Mouse (Mus musculus): ENCODE data around the gene Mical2.

The Mical2 gene

DNA sequence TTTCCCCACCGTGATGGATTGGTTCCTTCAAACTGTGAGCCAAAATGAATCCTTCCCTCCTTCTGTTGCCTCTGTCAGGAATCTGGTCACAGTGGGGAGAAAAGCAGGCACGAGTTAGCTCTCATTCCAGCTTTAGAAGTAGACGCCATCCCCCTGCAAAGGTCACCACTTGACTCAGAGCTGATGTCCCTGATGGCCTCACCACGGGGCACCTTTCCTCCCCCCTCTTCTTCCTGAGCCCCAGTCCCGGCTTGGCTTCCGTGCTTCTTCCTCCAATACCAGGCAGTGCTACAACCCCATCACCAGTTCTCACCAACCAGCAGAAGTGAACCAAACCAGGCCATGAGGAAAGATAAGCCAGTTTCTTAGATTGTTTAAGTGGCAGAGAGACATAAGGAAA is 16.9 kb downstream of the Mical2 start:
- DNase-seq (ENCODE audit: low read depth): no peak

GRCm38 (mm10) chr7:112244071-112244470 is 18.4 kb downstream of the Mical2 start:
- DNase-seq (ENCODE audit: low read depth): no peak

- no peak for DNase-seq (ENCODE audit: low read depth)
These were observed 19.0 kb downstream of the Mical2 start for GRCm38 (mm10) chr7:112244683-112245082.

DNA sequence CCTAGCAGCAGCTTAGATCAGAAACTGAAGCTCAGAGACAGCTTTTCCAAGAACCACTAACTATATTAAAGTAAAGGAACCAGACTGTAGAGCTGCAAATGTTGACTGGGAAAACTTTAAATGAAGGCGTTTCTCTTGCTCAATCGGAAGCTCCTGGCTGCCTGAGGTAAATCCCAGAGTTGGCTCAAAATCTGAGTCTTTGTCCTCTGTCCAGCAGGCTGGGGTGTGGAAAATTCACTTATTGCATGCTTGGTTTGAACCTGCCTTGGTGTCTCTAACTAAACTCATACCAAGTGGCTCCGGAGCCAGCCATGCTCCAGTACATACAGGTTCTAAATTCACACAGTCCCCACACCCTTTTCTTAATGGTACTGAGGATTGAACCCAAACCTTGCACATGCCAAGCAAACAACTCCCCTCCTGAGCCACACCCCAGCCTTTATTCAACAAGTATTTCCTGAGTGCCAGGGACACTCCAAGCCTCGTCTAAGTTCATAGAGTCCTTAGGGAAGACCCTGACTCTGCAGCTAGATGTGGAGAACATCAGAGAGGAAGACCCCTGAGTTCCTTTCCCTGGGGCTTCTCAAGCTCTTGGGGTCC is 20.3 kb downstream of the Mical2 start:
- DNase-seq (ENCODE audit: low read depth): no peak

GRCm38 (mm10) chr7:112246442-112246841 is 20.8 kb downstream of the Mical2 start:
- no peak for DNase-seq (ENCODE audit: low read depth)

- no peak for DNase-seq (ENCODE audit: low read depth)
These were observed 22.2 kb downstream of the Mical2 start for GRCm38 (mm10) chr7:112247890-112248289.

- DNase-seq (ENCODE audit: low read depth): no peak
These were observed 23.8 kb downstream of the Mical2 start for GRCm38 (mm10) chr7:112249476-112249875.

- no peak for DNase-seq (ENCODE audit: low read depth)
These were observed 26.4 kb downstream of the Mical2 start for GRCm38 (mm10) chr7:112252065-112252464.

DNA sequence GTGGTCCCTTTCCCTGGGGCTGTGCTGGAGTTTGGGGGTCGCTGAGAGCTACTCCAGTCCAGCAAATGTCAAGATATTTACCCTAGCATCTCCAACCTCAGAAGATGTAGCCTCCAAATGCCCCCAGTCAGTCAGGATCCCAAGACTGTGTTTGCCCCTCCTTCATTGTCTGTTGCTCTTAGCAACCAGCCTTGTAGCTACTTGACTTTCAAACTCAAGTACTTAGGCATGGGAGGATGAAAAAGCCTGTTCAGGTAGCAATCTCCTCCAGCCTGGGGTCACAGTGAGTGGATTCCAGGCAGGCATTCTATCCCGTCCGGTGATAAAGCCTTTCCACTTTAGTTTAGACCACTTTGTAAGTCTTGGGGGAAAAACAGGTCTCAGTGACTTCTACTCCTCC is 28.6 kb downstream of the Mical2 start:
- DNase-seq (ENCODE audit: low read depth): no peak

- no peak for DNase-seq (ENCODE audit: low read depth)
These were observed 29.7 kb downstream of the Mical2 start for GRCm38 (mm10) chr7:112255248-112255866.

DNA sequence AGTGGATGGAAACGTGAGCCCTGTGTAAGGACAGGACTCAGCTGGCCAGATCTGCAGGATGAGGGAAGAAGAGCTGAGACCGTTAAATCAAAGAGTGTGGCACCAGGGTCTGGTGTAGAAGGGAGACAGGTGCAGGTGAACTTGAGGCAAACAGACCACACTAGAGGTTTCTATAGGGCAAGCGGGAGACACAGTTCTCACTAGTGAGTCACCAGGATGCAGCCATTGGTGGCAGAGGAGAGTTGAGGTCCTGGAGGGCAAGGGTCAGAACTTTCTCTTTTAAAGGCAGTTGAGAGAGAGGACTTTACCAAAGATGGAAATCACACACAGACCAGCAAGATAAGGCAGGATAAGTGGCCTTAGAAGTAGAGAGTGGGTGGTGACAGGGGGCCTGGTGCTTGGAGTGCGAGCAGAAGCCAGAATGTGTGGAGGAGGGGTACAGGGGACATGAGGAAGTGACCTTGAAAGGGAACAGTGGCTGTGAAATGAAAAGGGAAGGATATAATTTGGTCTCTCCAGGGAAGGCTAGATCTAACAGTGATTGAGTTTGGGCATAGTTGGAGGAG is 32.8 kb downstream of the Mical2 start:
- DNase-seq (ENCODE audit: low read depth): no peak

DNA sequence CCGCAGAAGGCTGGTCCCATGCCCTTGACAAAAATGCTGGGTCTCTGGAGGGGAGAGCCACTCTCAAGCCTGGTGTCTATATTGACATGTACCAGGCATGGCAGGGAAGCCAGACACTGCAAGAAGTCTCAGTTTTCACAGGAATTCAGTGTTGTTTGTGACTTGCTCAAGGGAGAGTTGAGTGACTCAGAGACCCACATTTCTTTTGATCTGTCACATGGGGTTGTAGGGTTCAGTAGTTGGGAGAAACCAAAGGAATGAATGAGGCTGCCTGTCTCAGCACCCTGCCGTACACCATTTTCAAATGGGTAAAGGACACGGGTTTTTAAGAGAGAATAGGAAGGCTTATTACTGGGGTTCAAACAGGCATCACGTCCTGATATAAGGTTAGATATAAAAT is 33.6 kb downstream of the Mical2 start:
- no peak for DNase-seq (ENCODE audit: low read depth)

DNA sequence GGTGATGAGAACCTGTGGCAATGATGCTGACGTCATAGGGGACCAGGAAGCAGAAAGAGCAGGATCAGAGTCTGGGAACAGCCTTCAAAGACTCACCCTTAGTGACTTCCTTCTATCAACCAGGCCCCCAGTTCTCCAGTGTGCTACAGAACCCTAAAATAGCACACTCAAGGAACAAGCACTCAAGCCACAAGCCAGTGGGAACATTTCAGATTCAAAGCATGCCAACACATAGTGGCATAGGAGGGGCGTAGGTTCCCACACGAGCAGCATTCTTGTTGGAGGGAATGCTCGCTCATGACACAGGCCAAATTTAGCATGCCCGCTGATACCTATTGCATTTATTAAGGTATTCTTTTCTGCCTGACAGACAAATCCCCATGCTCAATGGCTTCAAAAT is 35.5 kb downstream of the Mical2 start:
- no peak for DNase-seq (ENCODE audit: low read depth)

- no peak for DNase-seq (ENCODE audit: low read depth)
These were observed 41.6 kb downstream of the Mical2 start for GRCm38 (mm10) chr7:112267266-112267665.

- DNase-seq (ENCODE audit: low read depth): no peak
These were observed 43.2 kb downstream of the Mical2 start for GRCm38 (mm10) chr7:112268761-112269425.

GRCm38 (mm10) chr7:112270870-112271269 is 45.2 kb downstream of the Mical2 start:
- DNase-seq (ENCODE audit: low read depth): no peak

GRCm38 (mm10) chr7:112271627-112272026 is 46.0 kb downstream of the Mical2 start:
- no peak for DNase-seq (ENCODE audit: low read depth)

DNA sequence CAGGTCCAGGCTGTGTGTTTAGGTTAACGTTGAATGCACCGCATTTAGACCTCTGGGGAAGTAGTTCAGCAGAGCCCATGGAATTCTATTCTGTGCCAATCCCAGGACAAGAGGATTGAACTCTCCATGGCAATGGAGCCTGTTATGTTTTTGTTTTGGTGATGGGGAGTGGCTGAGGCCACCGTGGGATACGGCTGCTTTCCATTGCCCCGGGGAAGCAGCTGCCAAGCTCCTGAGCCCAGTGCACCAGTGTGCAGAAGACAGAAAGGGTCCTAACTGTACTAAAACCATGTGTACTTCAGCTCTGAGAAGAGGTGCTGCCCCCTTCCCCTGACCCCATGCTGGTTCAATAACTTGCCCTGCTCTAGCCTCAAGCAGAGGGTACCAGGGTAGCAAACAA is 47.0 kb downstream of the Mical2 start:
- DNase-seq (ENCODE audit: low read depth): no peak

GRCm38 (mm10) chr7:112273451-112273850 is 47.8 kb downstream of the Mical2 start:
- no peak for DNase-seq (ENCODE audit: low read depth)

DNA sequence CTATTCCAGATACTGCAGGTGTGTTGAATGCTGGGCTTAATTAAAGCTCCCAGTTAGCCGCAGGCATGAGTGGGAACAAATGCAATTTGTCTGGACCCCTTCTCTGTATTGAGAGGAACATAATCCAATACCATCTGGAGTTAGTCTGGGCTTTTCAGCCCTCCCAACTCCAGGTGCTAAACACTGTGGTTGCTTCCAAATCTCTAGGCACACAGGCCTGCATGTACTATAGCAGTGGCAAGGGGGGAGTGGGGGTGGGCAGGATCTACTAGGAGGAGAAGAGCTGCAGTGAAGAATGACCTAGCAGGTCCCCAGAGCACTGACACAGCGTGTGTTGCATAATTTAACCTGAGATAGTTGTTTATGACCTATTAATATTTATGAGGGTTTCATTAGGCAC is 49.0 kb downstream of the Mical2 start:
- no peak for DNase-seq (ENCODE audit: low read depth)

DNA sequence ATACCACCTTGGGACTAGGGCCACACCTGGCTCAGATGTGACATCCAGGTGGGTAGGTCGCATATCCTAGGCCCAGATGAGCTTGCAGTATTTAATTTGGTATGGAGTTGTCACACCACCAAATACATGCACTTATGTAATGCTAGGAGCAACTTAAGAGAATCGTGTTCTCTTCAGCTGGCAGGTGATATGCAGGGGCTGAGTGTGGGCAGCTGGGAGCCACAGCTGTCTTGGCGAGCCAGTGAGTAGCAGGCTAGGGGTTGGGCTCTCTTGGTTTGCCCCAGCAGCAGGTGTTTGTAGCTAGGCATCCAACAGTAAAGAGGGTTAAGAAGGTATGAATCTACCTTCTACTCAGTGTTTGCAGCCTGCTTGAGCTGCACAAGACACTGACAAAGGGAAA is 49.4 kb downstream of the Mical2 start:
- DNase-seq (ENCODE audit: low read depth): no peak

DNA sequence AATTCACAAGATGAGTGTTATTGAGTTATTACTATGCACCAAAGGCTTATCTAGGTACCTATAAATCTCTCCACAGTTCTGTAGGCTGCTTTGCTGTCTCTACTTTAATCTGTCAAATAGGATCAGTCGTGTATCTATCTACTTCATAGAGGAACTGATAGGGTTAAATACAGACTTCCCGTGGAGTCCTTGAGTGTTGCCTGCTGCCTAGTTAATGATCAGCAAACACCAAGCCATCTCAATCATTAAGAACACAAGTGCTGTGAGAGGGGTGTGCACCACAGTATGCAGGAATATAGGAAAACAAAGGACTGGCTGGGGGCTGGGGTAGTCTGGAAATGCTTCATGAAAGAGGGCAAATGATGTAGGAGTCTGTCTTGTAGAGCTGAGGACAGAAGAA is 50.2 kb downstream of the Mical2 start:
- DNase-seq (ENCODE audit: low read depth): no peak

DNA sequence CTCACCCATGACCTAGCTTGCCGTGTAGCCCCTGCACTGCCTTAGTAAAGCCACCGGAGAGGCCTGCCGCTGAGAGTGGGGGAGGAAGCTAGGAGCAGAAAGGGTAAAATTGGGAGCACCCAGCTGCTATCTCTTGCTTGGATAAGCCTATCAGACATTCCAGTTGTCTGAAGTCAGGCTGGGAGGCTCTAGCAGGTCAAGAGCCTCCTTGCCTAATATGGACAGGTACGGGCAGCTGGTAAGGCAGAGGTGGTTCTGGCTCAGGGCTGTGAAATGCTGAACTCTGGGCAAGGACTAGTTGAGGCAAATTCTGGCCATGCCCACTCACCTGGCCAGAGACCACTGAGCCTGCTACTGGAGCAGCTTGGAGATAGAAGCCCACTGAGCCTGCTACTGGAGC is 51.2 kb downstream of the Mical2 start:
- no peak for DNase-seq (ENCODE audit: low read depth)

Measured in c-Kit-positive CD71-negative TER-119-negative erythroid progenitor cells, embryonic 14.5 days (primary cell).